Mouse (Mus musculus) right cerebral cortex, postnatal 4 days (tissue): ENCODE measurements at regions not wholly inside any gene's neighbourhood (a gene's known extent, or its start where the extent isn't known, plus 50 kb on each side); places are given as distances from the start of the nearest gene placed in this dataset.

Source experiments
- DNase-seq: peaks from one replicate; pipeline ENCODE4 v3.0.0-alpha.2; 2022

DNA sequence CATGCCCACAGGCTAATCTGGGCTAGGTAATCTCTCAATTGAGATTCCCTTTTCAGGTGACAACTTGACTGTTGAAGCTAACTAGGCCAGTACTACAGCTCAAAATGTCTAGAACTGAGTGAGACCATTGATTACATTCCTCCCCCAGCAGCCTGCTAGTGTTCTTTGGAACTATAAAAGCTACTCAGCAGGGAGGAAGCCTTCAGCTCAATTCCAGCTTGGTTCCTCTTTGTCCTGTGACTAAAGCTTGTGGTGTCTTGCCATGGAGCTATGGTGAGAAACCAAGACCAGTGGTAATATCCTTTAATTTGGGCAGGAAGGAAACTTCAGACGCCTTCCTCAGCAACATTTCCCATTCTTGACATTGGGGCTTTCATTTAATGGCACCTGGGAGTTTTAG, 52.9 kb upstream of the Ccser1 start:
- no peak for DNase-seq

DNA sequence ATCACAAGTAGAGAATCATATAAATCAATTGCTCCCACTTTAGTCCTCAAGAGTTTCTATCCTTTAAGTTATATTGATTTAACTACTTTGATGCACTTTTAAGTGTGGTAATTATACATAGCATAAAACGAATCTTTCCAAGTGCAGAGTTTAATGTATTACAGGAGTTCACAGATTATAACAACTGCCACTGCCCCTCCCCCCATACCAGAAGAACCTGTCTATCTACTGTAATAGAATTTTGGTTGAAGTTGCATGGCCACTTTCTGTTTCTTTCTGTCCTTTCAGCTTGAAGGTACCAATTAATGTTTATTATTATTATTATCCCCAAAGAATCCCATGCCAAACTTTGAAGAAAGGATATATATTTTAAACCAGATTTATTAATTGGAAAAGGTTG, 51.9 kb upstream of the Ccser1 start:
- DNase-seq, result no peak
